Mouse (Mus musculus): ENCODE data around the gene Cmss1. TPM values are rescaled to one million over a fixed set of nuclear protein-coding genes. Genes with fewer than 3 reads are reported as not detected.

The Cmss1 gene
- polyA plus RNA-seq, 1 experiment from 2014 or later, result 41.0 TPM

- H3K9ac ChIP-seq (ENCODE audit: low read length), result no peak overlapping the region
- whole genome bisulfite sequencing, result 84% methylated on average over 5 of the region's 5 CpGs
- no peaks in the 10 kb centered on the region for H3K9me3 ChIP-seq (replicated peaks; ENCODE audit: control insufficient read depth, low read length)
- H3K4me2 ChIP-seq (ENCODE audit: low read length), result no peak overlapping the region
- ATAC-seq (no peak), DNase-seq (ENCODE audit: low spot score) (no peak)
- no peaks in the 10 kb centered on the region for H3K4me1 ChIP-seq (ENCODE audit: control insufficient read depth, insufficient read depth, low read length)
- H3K27me3 ChIP-seq (replicated peaks; ENCODE audit: control insufficient read depth, insufficient read depth, low read length), result no peaks in the 10 kb centered on the region
- no peaks in the 10 kb centered on the region for H3K36me3 ChIP-seq (ENCODE audit: control insufficient read depth, insufficient read depth, low read length)
- H3K27ac ChIP-seq (ENCODE audit: low read depth, low read length), result no peak overlapping the region
- H3K4me3 ChIP-seq (ENCODE audit: low read depth, low read length), result no peak overlapping the region
Measured at GRCm38 (mm10) chr16:57525046-57525445, 81.6 kb downstream of the Cmss1 start.

GRCm38 (mm10) chr16:57515636-57516035, 91.0 kb downstream of the Cmss1 start:
- Histone ChIP-seq H3K9me3 (replicated peaks; ENCODE audit: control insufficient read depth, low read length) (no peaks in the 10 kb centered on the region), H3K36me3 (ENCODE audit: control insufficient read depth, insufficient read depth, low read length) (no peaks in the 10 kb centered on the region), H3K9ac (ENCODE audit: low read length) (no peak overlapping the region), H3K27ac (ENCODE audit: low read depth, low read length) (no peak overlapping the region), H3K4me2 (ENCODE audit: low read length) (no peak overlapping the region), H3K4me1 (ENCODE audit: control insufficient read depth, insufficient read depth, low read length) (no peaks in the 10 kb centered on the region), H3K4me3 (ENCODE audit: low read depth, low read length) (no peak overlapping the region), H3K27me3 (replicated peaks; ENCODE audit: control insufficient read depth, insufficient read depth, low read length) (no peaks in the 10 kb centered on the region)
- 80% methylated on average over 10 of the region's 10 CpGs for WGBS
- DNase-seq (ENCODE audit: low spot score) (no peak), ATAC-seq (no peak)

GRCm38 (mm10) chr16:57514371-57514770, 92.3 kb downstream of the Cmss1 start:
- Histone ChIP-seq H3K4me2 (ENCODE audit: low read length) (no peak overlapping the region), H3K9me3 (replicated peaks; ENCODE audit: control insufficient read depth, low read length) (no peaks in the 10 kb centered on the region), H3K36me3 (ENCODE audit: control insufficient read depth, insufficient read depth, low read length) (no peaks in the 10 kb centered on the region), H3K4me3 (ENCODE audit: low read depth, low read length) (no peak overlapping the region), H3K9ac (ENCODE audit: low read length) (no peak overlapping the region), H3K4me1 (ENCODE audit: control insufficient read depth, insufficient read depth, low read length) (no peaks in the 10 kb centered on the region), H3K27me3 (replicated peaks; ENCODE audit: control insufficient read depth, insufficient read depth, low read length) (no peaks in the 10 kb centered on the region), H3K27ac (ENCODE audit: low read depth, low read length) (no peak overlapping the region)
- ATAC-seq (no peak), DNase-seq (ENCODE audit: low spot score) (no peak)
- 74% methylated on average over 4 of the region's 4 CpGs for WGBS

- Histone ChIP-seq H3K27ac (ENCODE audit: low read depth, low read length) (no peak overlapping the region), H3K36me3 (ENCODE audit: control insufficient read depth, insufficient read depth, low read length) (no peaks in the 10 kb centered on the region), H3K27me3 (replicated peaks; ENCODE audit: control insufficient read depth, insufficient read depth, low read length) (no peaks in the 10 kb centered on the region), H3K9me3 (replicated peaks; ENCODE audit: control insufficient read depth, low read length) (no peaks in the 10 kb centered on the region), H3K4me3 (ENCODE audit: low read depth, low read length) (no peak overlapping the region), H3K4me2 (ENCODE audit: low read length) (no peak overlapping the region), H3K9ac (ENCODE audit: low read length) (no peak overlapping the region), H3K4me1 (ENCODE audit: control insufficient read depth, insufficient read depth, low read length) (no peaks in the 10 kb centered on the region)
- 87% methylated on average over 7 of the region's 7 CpGs for WGBS
- DNase-seq (ENCODE audit: low spot score) (no peak), ATAC-seq (no peak)
Measured at GRCm38 (mm10) chr16:57513562-57513961, 93.1 kb downstream of the Cmss1 start.

- Histone ChIP-seq H3K27ac (ENCODE audit: low read depth, low read length) (no peak overlapping the region), H3K4me3 (ENCODE audit: low read depth, low read length) (no peak overlapping the region), H3K4me1 (ENCODE audit: control insufficient read depth, insufficient read depth, low read length) (no peaks in the 10 kb centered on the region), H3K4me2 (ENCODE audit: low read length) (no peak overlapping the region), H3K27me3 (replicated peaks; ENCODE audit: control insufficient read depth, insufficient read depth, low read length) (no peaks in the 10 kb centered on the region), H3K36me3 (ENCODE audit: control insufficient read depth, insufficient read depth, low read length) (no peaks in the 10 kb centered on the region), H3K9me3 (replicated peaks; ENCODE audit: control insufficient read depth, low read length) (no peaks in the 10 kb centered on the region), H3K9ac (ENCODE audit: low read length) (no peak overlapping the region)
- DNase-seq (ENCODE audit: low spot score), result no peak
- ATAC-seq, result no peak
- WGBS, result 94% methylated on average over 3 of the region's 3 CpGs
Measured at GRCm38 (mm10) chr16:57509099-57509498, 97.6 kb downstream of the Cmss1 start.

- no peak overlapping the region for H3K27ac ChIP-seq (ENCODE audit: low read depth, low read length)
- 81% methylated on average over 1 of the region's 1 CpGs for WGBS
- no peaks in the 10 kb centered on the region for H3K27me3 ChIP-seq (replicated peaks; ENCODE audit: control insufficient read depth, insufficient read depth, low read length)
- no peak overlapping the region for H3K4me3 ChIP-seq (ENCODE audit: low read depth, low read length)
- ATAC-seq, result no peak
- no peak for DNase-seq (ENCODE audit: low spot score)
- no peaks in the 10 kb centered on the region for H3K36me3 ChIP-seq (ENCODE audit: control insufficient read depth, insufficient read depth, low read length)
- H3K9ac ChIP-seq (ENCODE audit: low read length), result no peak overlapping the region
- no peak overlapping the region for H3K4me2 ChIP-seq (ENCODE audit: low read length)
- no peaks in the 10 kb centered on the region for H3K9me3 ChIP-seq (replicated peaks; ENCODE audit: control insufficient read depth, low read length)
- H3K4me1 ChIP-seq (ENCODE audit: control insufficient read depth, insufficient read depth, low read length), result no peaks in the 10 kb centered on the region
Measured at GRCm38 (mm10) chr16:57508351-57508750, 98.3 kb downstream of the Cmss1 start.

GRCm38 (mm10) chr16:57506133-57506532, 100.5 kb downstream of the Cmss1 start:
- DNase-seq (ENCODE audit: low spot score) (no peak), ATAC-seq (no peak)
- Histone ChIP-seq H3K9me3 (replicated peaks; ENCODE audit: control insufficient read depth, low read length) (no peaks in the 10 kb centered on the region), H3K9ac (ENCODE audit: low read length) (no peak overlapping the region), H3K27ac (ENCODE audit: low read depth, low read length) (no peak overlapping the region), H3K27me3 (replicated peaks; ENCODE audit: control insufficient read depth, insufficient read depth, low read length) (no peaks in the 10 kb centered on the region), H3K4me1 (ENCODE audit: control insufficient read depth, insufficient read depth, low read length) (no peaks in the 10 kb centered on the region), H3K4me2 (ENCODE audit: low read length) (no peak overlapping the region), H3K36me3 (ENCODE audit: control insufficient read depth, insufficient read depth, low read length) (no peaks in the 10 kb centered on the region), H3K4me3 (ENCODE audit: low read depth, low read length) (no peak overlapping the region)
- 91% methylated on average over 6 of the region's 6 CpGs for WGBS

GRCm38 (mm10) chr16:57504728-57505127, 101.9 kb downstream of the Cmss1 start:
- Histone ChIP-seq H3K9me3 (replicated peaks; ENCODE audit: control insufficient read depth, low read length) (no peaks in the 10 kb centered on the region), H3K27ac (ENCODE audit: low read depth, low read length) (no peak overlapping the region), H3K4me1 (ENCODE audit: control insufficient read depth, insufficient read depth, low read length) (no peaks in the 10 kb centered on the region), H3K36me3 (ENCODE audit: control insufficient read depth, insufficient read depth, low read length) (no peaks in the 10 kb centered on the region), H3K27me3 (replicated peaks; ENCODE audit: control insufficient read depth, insufficient read depth, low read length) (no peaks in the 10 kb centered on the region), H3K9ac (ENCODE audit: low read length) (no peak overlapping the region), H3K4me2 (ENCODE audit: low read length) (no peak overlapping the region), H3K4me3 (ENCODE audit: low read depth, low read length) (no peak overlapping the region)
- no peak for DNase-seq (ENCODE audit: low spot score)
- ATAC-seq, result no peak
- WGBS, result 92% methylated on average over 4 of the region's 4 CpGs

- H3K36me3 ChIP-seq (ENCODE audit: control insufficient read depth, insufficient read depth, low read length), result no peaks in the 10 kb centered on the region
- no peak for DNase-seq (ENCODE audit: low spot score)
Measured at GRCm38 (mm10) chr16:57502761-57503160, 103.9 kb downstream of the Cmss1 start.

More at GRCm38 (mm10) chr16:57502761-57503160, 103.9 kb downstream of the Cmss1 start:
- no peak overlapping the region for H3K9ac ChIP-seq (ENCODE audit: low read length)
- ATAC-seq, result no peak
- 63% methylated on average over 5 of the region's 5 CpGs for WGBS
- no peaks in the 10 kb centered on the region for H3K27me3 ChIP-seq (replicated peaks; ENCODE audit: control insufficient read depth, insufficient read depth, low read length)
- no peak overlapping the region for H3K4me3 ChIP-seq (ENCODE audit: low read depth, low read length)
- no peak overlapping the region for H3K27ac ChIP-seq (ENCODE audit: low read depth, low read length)
- no peak overlapping the region for H3K4me2 ChIP-seq (ENCODE audit: low read length)
- H3K4me1 ChIP-seq (ENCODE audit: control insufficient read depth, insufficient read depth, low read length), result no peaks in the 10 kb centered on the region
- no peaks in the 10 kb centered on the region for H3K9me3 ChIP-seq (replicated peaks; ENCODE audit: control insufficient read depth, low read length)
